Mouse (Mus musculus) midbrain, embryonic 15.5 days (tissue): ENCODE data around the gene Myzap. TPM values are rescaled to one million over a fixed set of nuclear protein-coding genes. Genes with fewer than 3 reads are reported as not detected.

Experiments
- ATAC-seq: fragments of 200-750 bp; cut with Nextera tagmentation; replicated peaks from 2 replicates; pipeline ENCODE4 v1.8.0; 2017; ENCODE audit warnings: moderate TSS enrichment
- H3K27ac ChIP-seq: fragments of 300-500 bp; sonication (generic); 2 replicates; pipeline ENCODE4 v1.5.1; 2015; ENCODE audit warnings: mild to moderate bottlenecking, inconsistent platforms
- H3K27me3 ChIP-seq: fragments of 300-500 bp; sonication (generic); replicated peaks from 2 replicates; pipeline ENCODE4 v1.6.1; 2015; ENCODE audit warnings: inconsistent platforms
- H3K36me3 ChIP-seq: fragments of 300-500 bp; sonication (generic); replicated peaks from 2 replicates; pipeline ENCODE4 v1.6.1; 2015; ENCODE audit warnings: inconsistent platforms
- H3K4me1 ChIP-seq: fragments of 300-500 bp; sonication (generic); 2 replicates; pipeline ENCODE4 v1.6.1; 2015; ENCODE audit warnings: inconsistent platforms
- H3K4me2 ChIP-seq: fragments of 300-500 bp; sonication (generic); 2 replicates; pipeline ENCODE4 v1.6.1; 2015; ENCODE audit warnings: inconsistent platforms, mild to moderate bottlenecking, moderate library complexity
- H3K4me3 ChIP-seq: fragments of 300-500 bp; sonication (generic); 2 replicates; pipeline ENCODE4 v1.5.1; 2015; ENCODE audit warnings: mild to moderate bottlenecking, inconsistent platforms
- H3K9ac ChIP-seq: fragments of 300-500 bp; sonication (generic); 2 replicates; pipeline ENCODE4 v1.6.1; 2015; ENCODE audit warnings: mild to moderate bottlenecking, inconsistent platforms
- H3K9me3 ChIP-seq: fragments of 300-500 bp; sonication (generic); 2 replicates; pipeline ENCODE4 v1.6.1; 2016; ENCODE audit warnings: inconsistent platforms
- WGBS: fragments of 180-500 bp; shearing (Covaris S2); methylation state at CpG from one replicate; pipeline ENCODE4 v1.1.7; 2015; ENCODE audit warnings: mixed read lengths; 5-methylcytosine and 5-hydroxymethylcytosine counted together
- polyA plus RNA-seq: library from polyadenylated mRNA; unstranded; fragments of >200 nt; fragmentation: Nextera tagmentation; extraction: Ambion mirVana; gene quantifications from 2 replicates; pipeline ENCODE4 v1.2.1, GENCODE M21; 2015

The Myzap gene
- polyA plus RNA-seq, 1 experiment from 2014 or later, result 3.1 TPM

- Histone ChIP-seq H3K4me3 (no peak overlapping the region), H3K9ac (no peak overlapping the region), H3K27ac (no peak overlapping the region), H3K4me1 (no peaks in the 10 kb centered on the region), H3K4me2 (no peak overlapping the region), H3K27me3 (no peaks in the 10 kb centered on the region), H3K9me3 (no peaks in the 10 kb centered on the region), H3K36me3 (no peaks in the 10 kb centered on the region)
- no peak for ATAC-seq
- WGBS, result 95% methylated on average over 4 of the region's 4 CpGs
Observed at GRCm38 (mm10) chr9:71456738-71457137, 135.4 kb downstream of the Myzap start.

Other genes with a start within 250 kb of the Myzap start
- 353 and 354 TPM in 2 replicates for gene Polr2m, start 106.4 kb downstream of the Myzap start, polyA plus RNA-seq
- 5.9 and 6.2 TPM in 2 replicates for gene Cgnl1, start 179.2 kb upstream of the Myzap start, polyA plus RNA-seq